Mouse (Mus musculus) G1E (cell line): ENCODE data around the gene Myom3.

Experiments used
- CTCF ChIP-seq: IDR thresholded peaks from 2 replicates; pipeline ENCODE4 v1.5.1; 2012; ENCODE audit warnings: low read depth, low read length, inconsistent platforms, mixed read lengths
- GATA1 ChIP-seq: IDR thresholded peaks from 2 replicates; pipeline ENCODE4 v1.6.1; 2012; ENCODE audit warnings: borderline replicate concordance, low read length, inconsistent platforms, mixed read lengths
- GATA2 ChIP-seq: IDR thresholded peaks from 2 replicates; pipeline ENCODE4 v1.6.1; 2012; ENCODE audit warnings: low read depth, low read length, inconsistent platforms, borderline replicate concordance
- POLR2AphosphoS5 ChIP-seq: IDR thresholded peaks from 2 replicates; pipeline ENCODE4 v1.6.1; 2012; ENCODE audit warnings: low read depth, low read length, inconsistent platforms; ENCODE audit not compliant: insufficient replicate concordance
- TAL1 ChIP-seq: conservative IDR thresholded peaks from 2 replicates; pipeline ENCODE4 v1.6.1; 2012; ENCODE audit warnings: low read depth, low read length, inconsistent platforms, mixed read lengths

- TF ChIP-seq CTCF = no peak
- TF ChIP-seq TAL1 = no peak
- TF ChIP-seq GATA1 = no peak
- no peak for TF ChIP-seq POLR2AphosphoS5
- no peak for TF ChIP-seq GATA2
Measured at GRCm38 (mm10) chr4:135828491-135828890, 69.0 kb downstream of the Myom3 start.
